Mouse (Mus musculus) erythroblast, embryonic 14.5 days (primary cell): ENCODE measurements around the gene Osbpl9.

ENCODE experiments used
- GATA1 ChIP-seq: IDR thresholded peaks from 2 replicates; pipeline ENCODE4 v1.6.1; 2012; ENCODE audit warnings: low read length, inconsistent platforms, mixed read lengths
- TAL1 ChIP-seq: IDR thresholded peaks from 3 replicates; pipeline ENCODE4 v1.6.1; 2012; ENCODE audit warnings: low read length, inconsistent platforms, mixed read lengths

DNA sequence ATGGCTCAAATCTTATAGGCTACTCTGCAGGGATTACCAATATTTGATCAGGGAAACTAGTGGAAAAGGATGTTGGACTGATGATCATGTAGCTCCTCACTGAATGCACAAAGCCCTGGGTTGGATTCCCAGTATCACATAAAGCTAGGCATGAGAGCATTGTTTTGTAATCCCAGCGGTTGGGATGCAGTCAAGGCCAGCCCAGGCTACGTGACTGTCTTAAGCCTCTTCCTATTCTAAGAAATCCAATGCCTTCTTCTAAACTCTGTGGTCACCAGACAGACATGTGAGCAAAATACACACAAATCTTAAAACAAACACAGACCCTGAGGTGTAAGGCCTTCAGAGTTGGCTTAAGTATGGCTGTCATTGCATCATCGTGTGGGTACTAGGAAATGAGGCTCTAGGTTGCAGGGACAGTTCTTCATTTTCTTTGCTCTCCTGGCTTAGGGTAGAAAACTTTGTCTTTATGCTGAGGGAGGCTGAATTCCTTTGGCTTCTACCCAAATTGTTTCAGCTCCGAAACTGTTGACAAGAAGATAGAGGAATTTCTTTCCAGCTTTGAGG lies 142.7 kb downstream of the Osbpl9 start:
- TF ChIP-seq GATA1 (no peak), TAL1 (no peak)
